Mouse (Mus musculus) telencephalon, adult 2 months (tissue): Measurements from ENCODE around the gene Nmb.
A peak's percentile ranks its signal among the peaks of the same experiment; 100 is the strongest.
"Not testable (repeated sequence)": the region's sequence is repeated elsewhere in the genome, so short reads cannot be mapped to it uniquely, and the experiment has no call there.

Experiments used
- DNase-seq: peaks from one replicate; pipeline ENCODE4 v3.0.0-alpha.2; 2011; ENCODE audit warnings: low read depth, low spot score

Nmb gene

GRCm38 (mm10) chr7:80904921-80905515, at the start of gene Nmb:
Gene Nmb, minus strand, starts transcription at chr7:80905076.
- no peak for DNase-seq

GRCm38 (mm10) chr7:80954251-80954650, 49.4 kb upstream of the Nmb start:
- DNase-seq, result no peak

GRCm38 (mm10) chr7:80952140-80952539, 47.3 kb upstream of the Nmb start:
- DNase-seq, result no peak

GRCm38 (mm10) chr7:80951461-80951860, 46.6 kb upstream of the Nmb start:
- no peak for DNase-seq

GRCm38 (mm10) chr7:80947445-80948350, 42.8 kb upstream of the Nmb start, which contains the start of gene Sec11a:
Gene Sec11a, minus strand, starts transcription at chr7:80947780.
- DNase-seq, result peak; percentile 93

GRCm38 (mm10) chr7:80939808-80940207, 34.9 kb upstream of the Nmb start:
- DNase-seq, result no peak

- DNase-seq, result not testable (repeated sequence)
Measured at GRCm38 (mm10) chr7:80937304-80937666, 32.4 kb upstream of the Nmb start.

GRCm38 (mm10) chr7:80936617-80937303, 31.9 kb upstream of the Nmb start:
- DNase-seq, result not testable (repeated sequence)

- no peak for DNase-seq
Measured at GRCm38 (mm10) chr7:80935834-80936233, 31.0 kb upstream of the Nmb start.

GRCm38 (mm10) chr7:80932777-80933176, 27.9 kb upstream of the Nmb start:
- DNase-seq, result no peak

- no peak for DNase-seq
Measured at GRCm38 (mm10) chr7:80931618-80932207, 26.8 kb upstream of the Nmb start.

- DNase-seq, result no peak
Measured at GRCm38 (mm10) chr7:80923165-80923564, 18.3 kb upstream of the Nmb start.

- no peak for DNase-seq
Measured at GRCm38 (mm10) chr7:80919647-80920008, 14.8 kb upstream of the Nmb start.

GRCm38 (mm10) chr7:80918982-80919646, 14.2 kb upstream of the Nmb start:
- no peak for DNase-seq

GRCm38 (mm10) chr7:80917916-80918465, 13.1 kb upstream of the Nmb start:
- no peak for DNase-seq

GRCm38 (mm10) chr7:80912496-80912895, 7.6 kb upstream of the Nmb start:
- DNase-seq, result no peak

- DNase-seq, result no peak
Measured at GRCm38 (mm10) chr7:80911053-80911452, 6.2 kb upstream of the Nmb start.

GRCm38 (mm10) chr7:80903625-80904422, 1.1 kb downstream of the Nmb start:
- DNase-seq, result no peak

- DNase-seq, result no peak
Measured at GRCm38 (mm10) chr7:80901541-80902274, 3.2 kb downstream of the Nmb start.
